Mouse (Mus musculus): ENCODE results near the gene Amn.

- TF ChIP-seq CTCF (IDR thresholded peaks at IDR 0.05; ENCODE audit: insufficient read depth, low read length) (no peak), POLR2A (IDR thresholded peaks at IDR 0.05; ENCODE audit: borderline replicate concordance, extremely low read depth, low read depth, low read length) (no peak)
Measured at GRCm38 (mm10) chr12:111309256-111309655, 38.4 kb downstream of the Amn start.

All from lung, adult 2 months (tissue).